Mouse (Mus musculus): ENCODE measurements around the gene Gm44511. TPM values are rescaled to one million over a fixed set of nuclear protein-coding genes. Genes with fewer than 3 reads are reported as not detected.
A peak's percentile ranks its signal among the peaks of the same experiment; 100 is the strongest.
"Not testable (repeated sequence)": the region's sequence is repeated elsewhere in the genome, so short reads cannot be mapped to it uniquely, and the experiment has no call there.

Gene Gm44511
- total RNA-seq, 2 experiments from 2014 or later, result not detected

GRCm38 (mm10) chr6:128766486-128767254, 59.4 kb downstream of the Gm44511 start:
- intact Hi-C loops (cut with DNase I), result loop anchor here (10.0 kb wide), 1 partner anchor 468 kb away; no protein-coding TSS in a partner anchor

GRCm38 (mm10) chr6:128765211-128765610, 60.9 kb downstream of the Gm44511 start:
- intact Hi-C loops (cut with DNase I), result loop anchor here (2.0 to 10.0 kb wide), 2 partner anchors 38 to 470 kb away; no protein-coding TSS in a partner anchor
- no peak for DNase-seq

More at GRCm38 (mm10) chr6:128766486-128767254, 59.4 kb downstream of the Gm44511 start:
- not testable (repeated sequence) for DNase-seq

DNA sequence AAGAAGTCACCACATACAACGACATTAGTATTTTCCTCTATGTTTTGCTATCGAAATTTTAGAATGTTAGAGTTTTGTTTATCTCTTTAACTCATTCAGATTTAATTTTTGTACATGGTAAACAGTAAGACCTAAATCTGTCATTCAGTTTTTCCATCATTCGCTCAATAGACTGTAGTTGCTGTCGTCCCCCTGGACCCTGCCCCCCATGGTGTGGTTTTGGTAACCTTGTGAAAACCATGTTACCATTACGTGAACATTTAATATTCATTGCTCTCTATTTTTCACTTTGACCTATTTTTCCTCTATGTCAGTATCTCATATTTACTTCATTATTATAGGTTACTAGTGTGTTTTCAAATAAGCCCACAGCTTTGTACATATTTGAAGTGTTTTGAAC, 61.5 kb downstream of the Gm44511 start:
- DNase-seq, result no peak
- intact Hi-C loops (cut with DNase I), result loop anchor here (1.0 to 10.0 kb wide), 4 partner anchors 38 to 768 kb away; partner anchors contain the start of gene Gabarapl1

DNA sequence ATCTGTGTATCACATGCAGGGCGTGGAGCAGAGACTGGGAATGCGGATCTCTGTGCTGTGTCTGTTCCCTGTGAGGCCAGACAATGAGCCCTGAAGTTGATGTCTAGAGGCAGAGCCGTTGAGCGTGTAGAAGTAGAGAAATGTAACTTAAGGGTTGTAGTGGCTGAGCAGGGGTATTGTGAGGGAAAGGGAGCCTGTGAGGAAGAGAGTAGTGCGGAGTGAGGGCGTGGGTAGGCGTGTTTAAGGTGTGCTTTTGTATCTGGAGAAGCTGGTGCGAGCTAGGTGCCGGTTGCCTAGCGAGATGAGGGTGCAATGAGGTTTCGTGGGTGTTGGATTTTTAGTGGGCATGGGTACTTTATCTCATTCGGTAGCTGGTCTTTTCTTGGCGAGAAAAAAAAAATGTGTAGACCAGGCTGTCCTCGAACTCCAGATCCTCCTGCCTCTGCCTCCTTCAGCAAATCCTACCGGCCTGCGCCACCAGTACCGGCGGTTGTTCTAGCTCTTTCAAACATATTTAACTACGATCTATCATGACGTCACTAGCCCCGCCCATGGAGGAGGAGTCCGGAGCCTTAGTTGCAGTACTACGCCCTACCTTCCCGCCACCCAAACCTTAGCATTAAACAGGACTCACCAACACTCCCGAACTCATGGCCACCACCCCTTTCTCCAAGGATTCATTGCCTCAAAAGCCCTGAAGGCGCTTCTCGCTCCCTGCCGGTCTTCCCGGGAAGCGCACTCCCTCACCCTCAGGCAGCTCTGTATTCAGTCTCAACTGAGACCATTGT, 62.2 kb downstream of the Gm44511 start:
- DNase-seq, result peak; percentile 91
- intact Hi-C loops (cut with DNase I), result loop anchor here (1.0 to 10.0 kb wide), 4 partner anchors 39 to 768 kb away; partner anchors contain the start of gene Gabarapl1

GRCm38 (mm10) chr6:128762892-128763670, 63.0 kb downstream of the Gm44511 start:
- intact Hi-C loops (cut with DNase I), result loop anchor here (5.0 to 10.0 kb wide), 2 partner anchors 472 to 769 kb away; partner anchors contain the start of gene Gabarapl1
- not testable (repeated sequence) for DNase-seq

DNA sequence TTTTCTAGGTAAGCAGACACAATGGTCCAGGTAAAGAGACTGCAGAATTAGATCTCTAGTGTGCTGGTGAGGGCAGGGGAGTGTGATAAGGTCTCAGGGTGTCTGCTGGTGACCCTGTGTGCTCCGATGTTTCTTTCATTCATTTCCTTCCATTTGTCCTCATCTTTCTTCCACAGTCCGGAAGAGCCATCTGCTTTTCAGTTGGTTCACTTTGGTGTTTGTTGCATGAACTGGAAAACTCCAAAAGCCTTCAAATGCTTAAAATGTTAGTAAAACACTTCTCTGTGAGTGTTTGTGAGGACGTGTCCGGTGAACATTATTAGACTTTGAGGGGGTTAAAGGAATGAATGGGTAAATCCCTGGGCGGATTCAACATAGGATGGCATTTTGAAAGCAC, 65.0 kb downstream of the Gm44511 start:
- intact Hi-C loops (cut with DNase I), result loop anchor here (5.0 to 10.0 kb wide), 2 partner anchors 474 to 771 kb away; partner anchors contain the start of gene Gabarapl1
- DNase-seq, result no peak

- peak; percentile 73 to 88 for DNase-seq
- intact Hi-C loops (cut with DNase I), result loop anchor here (5.0 to 10.0 kb wide), 2 partner anchors 474 to 772 kb away; partner anchors contain the start of gene Gabarapl1
These were observed 65.5 kb downstream of the Gm44511 start for GRCm38 (mm10) chr6:128760416-128761143.

GRCm38 (mm10) chr6:128760016-128760415, 66.1 kb downstream of the Gm44511 start:
- DNase-seq, result peak; percentile 84 to 95
- intact Hi-C loops (cut with DNase I), result loop anchor here (5.0 to 10.0 kb wide), 2 partner anchors 475 to 772 kb away; partner anchors contain the start of gene Gabarapl1

DNA sequence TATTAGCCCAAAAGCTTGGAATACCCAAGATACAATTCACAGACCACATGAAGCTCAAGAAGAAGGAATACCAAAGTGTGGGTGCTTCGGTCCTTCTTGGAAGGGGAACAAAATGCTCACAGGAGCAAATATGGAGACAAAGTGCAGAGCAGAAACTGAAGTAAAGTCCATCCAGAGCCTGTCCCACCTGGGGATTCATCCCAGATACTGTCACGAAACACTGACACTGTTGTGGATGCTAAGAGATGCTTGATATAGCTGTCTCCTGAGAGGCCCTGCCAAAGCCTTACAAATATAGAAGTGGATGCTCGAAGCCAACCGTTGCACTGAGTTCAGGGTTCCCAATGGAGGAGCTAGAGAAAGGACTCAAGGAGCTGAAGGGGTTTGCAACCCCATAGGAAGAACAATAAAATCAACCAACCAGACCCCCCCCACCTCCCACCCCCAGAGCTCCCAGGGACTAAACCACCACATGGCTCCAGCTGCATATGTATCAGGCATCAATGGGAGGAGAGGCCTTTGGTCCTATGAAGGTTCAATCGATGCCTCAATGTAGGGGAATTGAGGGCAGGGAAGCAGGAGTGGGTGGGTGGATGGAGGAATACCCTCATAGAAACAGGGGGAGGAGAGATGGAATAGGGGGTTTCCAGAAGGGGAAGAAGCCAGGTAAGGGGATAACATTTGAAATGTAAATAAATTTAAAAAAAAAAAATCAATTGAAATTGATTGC, 66.7 kb downstream of the Gm44511 start:
- no peak for DNase-seq
- intact Hi-C loops (cut with DNase I), result no loop called here

DNA sequence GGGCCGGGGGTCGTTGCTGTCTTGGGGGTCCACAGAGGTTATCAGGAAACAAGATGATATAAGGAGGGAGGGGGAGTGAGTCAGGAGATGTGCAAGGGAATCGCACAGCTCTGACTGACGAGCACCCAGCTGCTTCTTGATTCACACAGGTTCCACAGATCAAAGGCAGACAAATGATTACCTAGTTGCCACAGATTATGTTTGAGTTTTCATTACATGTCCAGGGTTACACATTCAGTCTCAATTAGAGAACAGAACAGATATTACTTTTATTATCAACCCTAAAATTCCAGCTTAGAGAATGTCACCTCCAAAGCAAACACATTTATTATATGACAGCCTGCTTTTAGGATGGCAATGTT, 70.7 kb downstream of the Gm44511 start:
- intact Hi-C loops (cut with DNase I); DNase-seq: not testable (repeated sequence)

DNA sequence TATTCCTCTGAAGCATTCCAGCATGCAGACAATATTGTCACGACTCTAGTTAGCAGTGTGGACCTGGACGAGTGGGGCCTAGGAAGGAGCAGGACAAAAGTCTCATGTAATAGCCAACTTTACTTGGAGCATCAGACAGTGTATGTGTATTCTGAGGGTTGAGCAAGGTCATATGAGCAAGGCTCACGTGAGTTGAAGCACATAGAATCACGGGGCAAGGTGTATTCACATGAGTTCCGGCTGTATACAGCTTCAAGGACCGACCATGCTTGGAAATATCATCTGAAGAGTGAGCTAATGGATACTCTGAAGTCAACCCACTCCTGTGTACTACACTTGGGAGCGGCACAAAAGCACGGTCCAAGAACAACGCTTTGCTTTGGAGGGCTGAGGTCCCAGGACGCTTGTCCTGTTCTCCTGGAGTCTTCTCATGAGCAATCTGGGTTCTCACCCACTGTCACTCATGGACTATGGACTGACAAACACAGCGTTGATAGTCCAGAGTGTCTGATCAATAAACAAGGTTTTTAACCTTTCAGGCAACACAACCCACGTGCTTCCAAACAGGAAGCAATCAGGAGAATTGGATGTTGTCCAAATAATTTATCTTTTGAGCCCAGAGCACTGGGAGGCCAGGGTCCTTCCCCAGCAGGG, 71.2 kb downstream of the Gm44511 start:
- intact Hi-C loops (cut with DNase I), result loop anchor here (5.0 kb wide), 1 partner anchor 123 kb away; no protein-coding TSS in a partner anchor
- DNase-seq, result not testable (repeated sequence)

GRCm38 (mm10) chr6:128754265-128754664, 71.8 kb downstream of the Gm44511 start:
- intact Hi-C loops (cut with DNase I), result loop anchor here (5.0 kb wide), 1 partner anchor 122 kb away; no protein-coding TSS in a partner anchor
- DNase-seq, result not testable (repeated sequence)

DNA sequence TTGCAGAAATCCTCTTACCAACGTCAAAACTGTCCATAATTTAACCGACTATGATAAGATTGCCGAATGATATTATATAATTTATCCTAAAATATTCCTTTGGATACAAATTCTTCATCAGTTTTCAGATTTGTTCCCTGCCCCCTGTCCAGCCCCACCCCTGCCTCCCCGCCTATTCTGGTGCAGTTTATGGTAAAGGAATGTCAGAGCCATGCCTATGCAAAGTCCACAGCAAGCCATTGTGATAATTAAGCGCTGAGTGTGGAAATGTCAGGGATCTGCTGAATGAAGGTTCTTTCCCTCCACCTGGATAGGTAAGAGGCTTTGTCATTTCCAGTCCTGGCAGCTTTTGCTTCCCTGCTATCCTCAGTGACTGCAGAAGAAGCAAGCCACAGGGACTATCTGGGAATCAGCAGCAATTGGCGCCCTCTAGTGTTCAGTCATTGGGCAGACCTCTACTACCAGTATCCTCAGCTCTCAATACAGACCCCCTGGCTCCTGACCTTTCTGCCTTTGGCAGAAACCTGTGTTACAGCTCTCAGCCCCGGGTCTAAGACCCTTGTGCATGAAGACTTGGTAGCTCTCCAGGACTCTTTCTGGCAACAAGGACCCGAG, 72.4 kb downstream of the Gm44511 start:
- intact Hi-C loops (cut with DNase I), result loop anchor here (5.0 kb wide), 1 partner anchor 121 kb away; no protein-coding TSS in a partner anchor
- DNase-seq, result peak; percentile 48 to 62

GRCm38 (mm10) chr6:128747006-128747405, 79.1 kb downstream of the Gm44511 start:
- intact Hi-C loops (cut with DNase I); DNase-seq: not testable (repeated sequence)

GRCm38 (mm10) chr6:128737445-128737844, 88.7 kb downstream of the Gm44511 start:
- intact Hi-C loops (cut with DNase I), result no loop called here
- no peak for DNase-seq

DNA sequence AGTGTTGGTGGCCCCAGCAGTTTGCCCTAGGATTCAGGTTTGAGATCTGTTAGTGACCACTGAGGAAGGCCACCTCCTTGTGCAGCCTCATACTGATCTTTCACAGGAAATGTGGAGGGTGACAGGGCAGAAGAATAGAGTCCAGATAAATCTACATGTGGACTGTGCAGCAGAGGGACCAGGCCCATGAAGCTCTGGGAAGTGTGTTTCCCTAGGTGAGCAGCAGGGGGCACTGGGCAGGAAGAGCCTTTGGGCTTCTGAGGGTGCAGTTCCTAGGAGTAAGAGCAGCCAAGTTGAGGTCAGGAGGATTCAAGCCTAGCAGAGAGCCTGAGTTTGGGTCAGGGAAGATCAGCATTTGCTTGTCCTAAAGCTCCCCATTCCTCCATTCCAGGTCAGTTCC, 90.0 kb downstream of the Gm44511 start:
- no peak for DNase-seq
- intact Hi-C loops (cut with DNase I), result no loop called here

DNA sequence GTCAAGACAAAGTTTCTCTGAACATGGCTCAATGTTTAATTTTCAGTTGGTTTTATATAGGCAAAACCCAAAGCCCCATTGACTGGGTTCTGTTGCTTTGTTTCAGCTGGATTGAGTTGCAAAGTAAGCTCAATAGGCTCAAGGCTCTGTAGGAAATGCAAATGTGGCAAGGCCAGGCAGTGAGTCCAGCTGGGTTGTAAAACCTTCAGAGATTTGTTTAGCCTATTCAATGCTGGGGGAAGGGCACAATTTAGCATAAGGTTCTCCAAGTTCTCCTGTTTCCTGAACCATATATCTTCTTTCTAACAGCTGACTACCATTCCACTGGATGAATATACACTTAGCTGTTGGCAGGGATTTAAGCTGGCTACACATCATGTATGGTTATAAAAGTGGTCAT, 91.2 kb downstream of the Gm44511 start:
- no peak for DNase-seq
- intact Hi-C loops (cut with DNase I), result no loop called here
